Mouse (Mus musculus) hindbrain, embryonic 14.5 days (tissue): ENCODE measurements around the gene Cchcr1. TPM values are rescaled to one million over a fixed set of nuclear protein-coding genes. Genes with fewer than 3 reads are reported as not detected.

Source experiments
- ATAC-seq: fragments of 200-750 bp; cut with Nextera tagmentation; 2 replicates; pipeline ENCODE4 v1.8.0; 2017; ENCODE audit warnings: moderate number of reproducible peaks, mild to moderate bottlenecking, moderate TSS enrichment, moderate library complexity; ENCODE audit not compliant: low FRiP score
- DNase-seq: peaks from one replicate; pipeline ENCODE4 v3.0.0-alpha.2; 2015; ENCODE audit warnings: low spot score
- H3K27ac ChIP-seq: fragments of 300-500 bp; sonication (generic); 2 replicates; pipeline ENCODE4 v1.5.1; 2014; ENCODE audit warnings: mild to moderate bottlenecking, moderate library complexity
- H3K27me3 ChIP-seq: fragments of 300-500 bp; sonication (generic); 2 replicates; pipeline ENCODE4 v1.6.1; 2014; ENCODE audit warnings: mild to moderate bottlenecking, low read length, mixed read lengths; ENCODE audit not compliant: control insufficient read depth, insufficient read depth
- H3K36me3 ChIP-seq: fragments of 300-500 bp; sonication (generic); replicated peaks from 2 replicates; pipeline ENCODE4 v1.6.1; 2014; ENCODE audit not compliant: control insufficient read depth, insufficient read depth
- H3K4me1 ChIP-seq: fragments of 300-500 bp; sonication (generic); replicated peaks from 2 replicates; pipeline ENCODE4 v1.6.1; 2014; ENCODE audit warnings: antibody characterized with exemption, low read length, mixed read lengths; ENCODE audit not compliant: control insufficient read depth, insufficient read depth
- H3K4me2 ChIP-seq: fragments of 300-500 bp; sonication (generic); replicated peaks from 2 replicates; pipeline ENCODE4 v1.6.1; 2014; ENCODE audit warnings: mild to moderate bottlenecking, moderate library complexity
- H3K4me3 ChIP-seq: fragments of 300-500 bp; sonication (generic); replicated peaks from 2 replicates; pipeline ENCODE4 v1.5.1; 2014; ENCODE audit warnings: mild to moderate bottlenecking, low read length
- H3K9ac ChIP-seq: fragments of 300-500 bp; sonication (generic); 2 replicates; pipeline ENCODE4 v1.6.1; 2014
- H3K9me3 ChIP-seq: fragments of 300-500 bp; sonication (generic); 2 replicates; pipeline ENCODE4 v1.6.1; 2016; ENCODE audit warnings: low read length; ENCODE audit not compliant: control insufficient read depth
- WGBS: fragments of 180-500 bp; shearing (Covaris S2); extraction: QIAGEN DNeasy Blood & Tissue Kit; methylation state at CpG from one replicate; pipeline ENCODE4 v1.1.7; 2014; 5-methylcytosine and 5-hydroxymethylcytosine counted together
- polyA plus RNA-seq: library from polyadenylated mRNA; unstranded; fragments of >200 nt; fragmentation: Nextera tagmentation; extraction: Ambion mirVana; gene quantifications from 2 replicates; pipeline ENCODE4 v1.2.1, GENCODE M21; 2014

The Cchcr1 gene
- polyA plus RNA-seq, 1 experiment from 2014 or later, result 3.5 TPM

DNA sequence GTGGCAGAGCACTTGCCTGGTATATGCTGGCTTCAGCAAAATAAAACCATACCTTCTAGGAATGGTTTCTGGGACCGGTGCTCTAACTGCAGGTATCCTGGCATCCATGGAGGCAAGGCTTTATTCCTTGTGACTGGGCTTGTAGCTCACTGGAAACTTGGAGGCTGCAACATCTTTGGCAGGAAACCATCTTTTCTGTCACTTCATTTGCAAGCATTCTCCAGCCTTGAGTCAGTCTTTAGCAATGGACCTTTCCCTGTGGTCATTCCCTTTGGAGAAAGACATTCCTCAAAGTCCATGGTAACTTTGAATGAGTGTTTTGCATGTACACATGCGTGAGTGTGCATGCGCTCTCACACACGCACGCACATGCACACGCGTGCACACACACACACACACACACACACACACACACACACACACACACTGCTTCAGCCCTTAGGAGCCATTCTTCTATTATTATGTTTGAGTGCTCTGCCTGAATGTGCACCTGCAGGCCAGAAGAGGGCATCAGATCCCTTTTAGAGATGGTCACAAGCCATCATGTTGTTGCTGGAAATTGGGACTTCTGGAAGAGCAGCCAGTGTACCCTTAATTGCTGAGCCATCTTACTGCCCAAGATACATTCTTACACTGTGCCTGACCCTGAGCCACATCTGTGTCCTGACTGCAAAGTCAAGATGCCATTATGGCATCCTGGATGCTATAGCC, 3.8 kb upstream of the Cchcr1 start:
- ATAC-seq (no peak), DNase-seq (peak; percentile 47)
- no peak overlapping the region for H3K27ac ChIP-seq
- no peaks in the 10 kb centered on the region for H3K36me3 ChIP-seq
- H3K4me2 ChIP-seq, result no peak overlapping the region
- no peak overlapping the region for H3K9ac ChIP-seq
- no peak overlapping the region for H3K4me3 ChIP-seq
- 0 out of 2 replicates have a peak, but pooled peaks cover 4% of the 10 kb centered on the region for H3K27me3 ChIP-seq
- H3K9me3 ChIP-seq, result no peaks in the 10 kb centered on the region
- 92% methylated on average over 7 of the region's 7 CpGs for WGBS
- H3K4me1 ChIP-seq, result peaks cover 15% of the 10 kb centered on the region

DNA sequence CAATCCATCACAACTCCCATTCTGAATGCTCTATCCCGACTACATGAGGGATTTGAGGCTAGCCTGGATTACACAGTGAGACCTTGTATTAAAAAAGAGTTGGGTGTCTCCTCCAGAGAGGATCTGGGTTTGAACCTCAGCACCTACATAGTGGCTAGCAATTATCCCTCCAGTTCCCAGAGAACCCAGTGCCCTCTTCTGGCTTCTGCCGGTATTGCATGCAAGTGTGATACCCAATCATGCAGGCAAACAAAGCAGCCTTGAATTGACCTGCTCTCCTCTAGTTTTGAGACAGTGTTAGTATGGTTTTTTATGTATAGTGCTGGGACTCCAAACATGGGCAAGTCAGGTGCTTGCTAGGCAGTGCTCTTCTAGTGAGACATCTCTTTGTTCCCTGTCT, 3.0 kb upstream of the Cchcr1 start:
- DNase-seq (peak; percentile 56), ATAC-seq (no peak)
- H3K36me3 ChIP-seq, result no peaks in the 10 kb centered on the region
- no peak overlapping the region for H3K9ac ChIP-seq
- H3K27ac ChIP-seq, result no peak overlapping the region
- peaks cover 15% of the 10 kb centered on the region for H3K4me1 ChIP-seq
- 0 out of 2 replicates have a peak, but pooled peaks cover 4% of the 10 kb centered on the region for H3K27me3 ChIP-seq
- H3K9me3 ChIP-seq, result no peaks in the 10 kb centered on the region
- WGBS, result 16% methylated on average over 2 of the region's 2 CpGs
- H3K4me2 ChIP-seq, result no peak overlapping the region
- H3K4me3 ChIP-seq, result no peak overlapping the region

DNA sequence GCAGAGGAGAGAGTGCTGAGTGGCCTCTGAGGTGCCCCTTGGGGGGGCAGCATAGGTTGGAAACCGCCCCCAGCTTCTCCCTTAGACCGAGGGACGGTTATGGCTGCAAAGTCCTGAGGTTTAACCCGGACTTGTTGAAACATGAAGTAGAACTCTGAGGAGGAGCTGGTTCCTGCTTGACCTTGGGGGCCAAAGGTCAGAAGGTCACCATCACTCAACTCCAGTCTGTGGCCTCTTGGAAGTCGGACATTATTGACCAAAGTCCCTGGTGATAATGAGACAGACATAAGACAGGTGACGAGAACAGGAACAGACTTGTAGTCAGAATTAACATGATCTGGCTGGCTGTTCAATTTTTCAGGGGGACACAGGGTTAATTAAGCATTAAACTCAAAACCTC, 2.1 kb upstream of the Cchcr1 start:
- Histone ChIP-seq H3K9me3 (no peaks in the 10 kb centered on the region), H3K4me3 (no peak overlapping the region), H3K4me2 (no peak overlapping the region; the same call in 1 of the 2 replicates), H3K9ac (no peak overlapping the region), H3K36me3 (no peaks in the 10 kb centered on the region), H3K4me1 (peaks cover 15% of the 10 kb centered on the region), H3K27me3 (0 out of 2 replicates have a peak, but pooled peaks cover 4% of the 10 kb centered on the region), H3K27ac (no peak overlapping the region)
- ATAC-seq (no peak), DNase-seq (no peak)
- WGBS, result 39% methylated on average over 6 of the region's 6 CpGs

DNA sequence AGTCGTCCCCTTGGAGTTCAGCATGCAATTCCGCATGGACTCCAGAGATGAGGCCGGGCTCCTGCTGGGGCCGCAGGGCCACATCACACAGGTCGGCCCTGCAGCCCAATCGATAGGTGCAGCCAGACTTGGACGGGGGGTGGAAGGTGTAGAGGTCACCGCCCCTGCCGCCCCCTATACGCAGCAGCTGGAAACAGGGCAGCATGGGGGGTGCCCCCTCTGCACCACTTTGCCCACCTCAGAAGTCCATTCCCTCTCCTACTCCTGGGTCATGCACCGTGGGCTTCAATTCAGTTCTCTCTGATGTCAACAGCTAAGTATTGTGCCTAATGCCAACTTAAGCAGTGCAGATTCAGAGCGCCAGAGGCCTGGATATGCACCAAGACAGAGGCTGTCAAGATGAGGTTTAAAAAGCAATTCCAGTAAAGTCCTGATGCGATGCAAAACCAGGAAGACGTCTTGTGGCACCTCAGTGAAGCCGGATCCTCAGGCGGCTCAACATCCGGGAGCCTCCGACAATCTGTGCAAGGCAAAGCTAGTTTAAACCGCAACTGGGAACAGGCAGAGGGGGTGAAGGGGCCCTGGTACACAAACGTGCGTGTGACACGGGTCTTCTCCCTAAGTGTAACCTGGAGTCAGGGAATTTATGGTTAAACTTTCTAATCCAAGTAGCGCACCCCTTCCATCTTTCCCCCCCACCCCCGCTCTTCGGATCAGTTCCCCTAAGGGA, 824 bp upstream of the Cchcr1 start:
- Histone ChIP-seq H3K4me2 (peak overlapping the region; percentile 80), H3K27me3 (0 out of 2 replicates have a peak, but pooled peaks cover 4% of the 10 kb centered on the region), H3K9ac (peak overlapping the region; percentile 37), H3K4me3 (peak overlapping the region; percentile 44), H3K36me3 (no peaks in the 10 kb centered on the region), H3K4me1 (peaks cover 15% of the 10 kb centered on the region), H3K9me3 (no peaks in the 10 kb centered on the region), H3K27ac (no peak overlapping the region)
- ATAC-seq (peak; percentile 15; the same call in 1 of the 2 replicates), DNase-seq (no peak)
- WGBS, result 7% methylated on average over 25 of the region's 25 CpGs

DNA sequence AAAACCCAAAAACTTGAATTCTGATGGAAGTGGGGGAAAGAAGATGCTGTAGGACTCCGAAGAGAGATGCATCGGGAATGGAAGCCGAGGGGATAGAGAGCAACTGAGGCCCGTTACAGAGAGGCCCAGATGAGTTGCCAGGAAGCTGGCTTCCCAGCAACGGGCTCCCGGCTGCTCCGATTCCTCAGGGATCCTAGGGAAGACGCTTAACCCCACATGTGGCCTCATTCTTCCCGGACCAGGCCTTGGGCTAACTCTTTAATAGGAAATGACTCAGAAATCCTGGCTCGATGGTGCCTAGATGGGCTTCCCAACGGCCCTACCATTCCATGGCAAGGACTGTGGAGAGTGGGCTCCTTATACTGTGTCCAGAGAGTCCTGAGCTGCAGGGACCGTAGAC, 626 bp downstream of the Cchcr1 start:
- ATAC-seq (no peak), DNase-seq (no peak)
- H3K9me3 ChIP-seq, result no peaks in the 10 kb centered on the region
- peaks cover 15% of the 10 kb centered on the region for H3K4me1 ChIP-seq
- H3K4me2 ChIP-seq, result peak overlapping the region; percentile 80
- H3K27me3 ChIP-seq, result 0 out of 2 replicates have a peak, but pooled peaks cover 4% of the 10 kb centered on the region
- H3K9ac ChIP-seq, result peak overlapping the region; percentile 42
- H3K27ac ChIP-seq, result no peak overlapping the region
- peak overlapping the region; percentile 44 for H3K4me3 ChIP-seq
- 0 out of 2 replicates have a peak, but pooled peaks cover 3% of the 10 kb centered on the region for H3K36me3 ChIP-seq
- WGBS, result 10% methylated on average over 12 of the region's 12 CpGs

DNA sequence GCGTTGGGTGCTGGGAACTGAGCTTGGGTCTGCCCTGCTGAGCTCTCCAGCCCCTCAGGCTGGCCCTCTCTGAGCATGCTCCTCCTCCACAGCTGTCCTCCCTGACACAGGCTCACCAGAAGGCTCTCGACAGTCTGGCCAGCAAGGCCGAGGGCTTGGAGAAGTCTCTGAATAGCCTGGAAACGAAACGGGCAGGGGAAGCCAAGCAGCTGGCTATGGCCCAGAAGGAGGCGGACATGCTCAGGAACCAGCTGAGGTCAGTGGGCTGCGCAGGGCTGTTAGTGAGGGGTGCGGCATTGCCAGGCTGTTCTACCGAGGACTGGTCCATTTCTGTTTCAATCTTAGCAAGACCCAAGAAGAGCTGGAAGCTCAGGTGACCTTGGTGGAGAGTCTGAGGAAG, 7.5 kb downstream of the Cchcr1 start:
- no peak overlapping the region for H3K4me2 ChIP-seq
- H3K4me3 ChIP-seq, result no peak overlapping the region
- no peaks in the 10 kb centered on the region for H3K27me3 ChIP-seq
- WGBS, result 86% methylated on average over 9 of the region's 9 CpGs
- no peak for ATAC-seq
- H3K4me1 ChIP-seq, result no peaks in the 10 kb centered on the region
- no peak overlapping the region for H3K9ac ChIP-seq
- no peak overlapping the region for H3K27ac ChIP-seq
- DNase-seq, result no peak
- H3K36me3 ChIP-seq, result peaks cover 8% of the 10 kb centered on the region; the same call in 1 of the 2 replicates
- H3K9me3 ChIP-seq, result no peaks in the 10 kb centered on the region

DNA sequence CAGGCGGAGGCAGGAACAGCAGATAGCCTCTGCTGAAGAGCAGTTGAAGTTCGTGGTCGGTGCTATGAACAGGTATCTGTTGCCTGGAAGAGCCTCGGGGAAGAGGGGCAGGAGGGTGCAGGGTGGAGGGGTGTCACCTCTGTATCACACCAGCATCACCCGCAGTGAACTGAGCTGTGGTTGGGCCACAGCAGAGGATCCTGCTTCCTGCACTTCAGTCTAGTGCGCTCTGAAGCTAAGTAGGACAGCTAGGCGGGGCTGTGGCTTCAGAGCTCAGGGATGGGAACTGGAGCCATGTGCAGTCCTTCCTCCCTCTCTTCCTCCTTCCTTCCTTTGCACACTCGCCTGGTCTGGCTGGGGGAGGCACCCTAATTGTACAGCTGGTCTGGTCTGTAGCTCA, 9.7 kb downstream of the Cchcr1 start:
- Histone ChIP-seq H3K4me2 (no peak overlapping the region), H3K9me3 (no peaks in the 10 kb centered on the region)

DNA sequence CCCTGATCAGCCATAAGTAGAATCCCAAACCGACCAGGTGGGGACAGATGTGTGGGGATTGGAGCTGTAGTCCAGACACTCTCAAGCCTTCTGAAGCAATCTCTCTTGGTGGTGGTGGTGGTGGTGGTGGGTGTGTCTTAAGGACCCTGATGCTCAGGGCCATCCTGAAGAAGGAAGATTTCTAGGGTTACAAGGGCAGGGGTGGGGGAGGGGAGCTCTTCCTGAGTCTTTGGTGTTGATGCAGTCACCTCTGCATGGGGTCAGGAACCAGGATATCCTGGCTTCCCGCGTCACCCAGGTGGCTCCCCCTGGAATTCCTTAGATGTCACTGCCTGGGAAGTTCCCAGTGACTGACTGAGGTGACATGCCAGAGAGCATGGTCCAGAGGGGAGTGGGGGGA, 15.5 kb downstream of the Cchcr1 start:
- Histone ChIP-seq H3K4me2 (no peak overlapping the region), H3K4me3 (no peak overlapping the region), H3K9me3 (no peaks in the 10 kb centered on the region), H3K4me1 (peaks cover 7% of the 10 kb centered on the region; the same call in 1 of the 2 replicates), H3K36me3 (no peaks in the 10 kb centered on the region), H3K27me3 (no peaks in the 10 kb centered on the region), H3K27ac (no peak overlapping the region), H3K9ac (no peak overlapping the region)
- no peak for ATAC-seq
- 27% methylated on average over 3 of the region's 3 CpGs for WGBS
- DNase-seq, result no peak

More for the DNA sequence above, 9.7 kb downstream of the Cchcr1 start:
- peaks cover 4% of the 10 kb centered on the region; the same call in 1 of the 2 replicates for H3K36me3 ChIP-seq
- no peak overlapping the region for H3K9ac ChIP-seq
- no peak overlapping the region for H3K4me3 ChIP-seq
- H3K27ac ChIP-seq, result no peak overlapping the region
- ATAC-seq, result no peak
- H3K27me3 ChIP-seq, result no peaks in the 10 kb centered on the region
- H3K4me1 ChIP-seq, result peaks cover 7% of the 10 kb centered on the region; the same call in 1 of the 2 replicates
- whole genome bisulfite sequencing, result 88% methylated on average over 8 of the region's 8 CpGs
- DNase-seq, result no peak

DNA sequence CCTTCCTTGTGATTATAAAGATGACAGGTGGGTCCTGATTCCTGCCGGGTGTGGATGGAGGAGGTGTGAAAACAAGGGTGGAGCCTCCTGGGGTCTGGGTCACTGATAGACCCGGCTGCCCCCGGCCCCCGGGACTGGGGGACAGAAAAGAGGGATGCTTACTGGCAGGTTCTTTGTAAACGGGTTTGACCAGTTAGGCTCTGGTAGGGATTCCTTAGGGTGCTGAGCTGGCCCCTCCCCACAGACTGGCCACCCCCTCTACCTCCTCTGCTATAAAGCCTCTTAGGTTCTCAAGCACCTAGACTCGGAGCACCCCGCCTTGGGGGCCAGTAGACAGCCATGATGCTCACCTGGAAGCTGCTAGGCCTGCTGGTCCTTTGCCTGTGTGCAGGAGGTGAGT, 16.0 kb downstream of the Cchcr1 start, which contains the start of gene Psors1c2:
Psors1c2 (plus strand) TSS at position 301 of the 400 bp plus-strand sequence.
- Histone ChIP-seq H3K4me3 (no peak within 1 kb of the TSS), H3K9ac (no peak within 1 kb of the TSS), H3K27me3 (no peaks in the 10 kb centered on the region), H3K27ac (no peak within 1 kb of the TSS), H3K9me3 (no peaks in the 10 kb centered on the region), H3K4me2 (no peak within 1 kb of the TSS), H3K4me1 (peaks cover 7% of the 10 kb centered on the region; the same call in 1 of the 2 replicates), H3K36me3 (no peaks in the 10 kb centered on the region)
- DNase-seq (no peak), ATAC-seq (no peak)
- 51% methylated on average over 7 of the region's 7 CpGs for WGBS
